Comparison of ENCODE assay signal across 8 mouse cellular contexts in the genomic region with DNA sequence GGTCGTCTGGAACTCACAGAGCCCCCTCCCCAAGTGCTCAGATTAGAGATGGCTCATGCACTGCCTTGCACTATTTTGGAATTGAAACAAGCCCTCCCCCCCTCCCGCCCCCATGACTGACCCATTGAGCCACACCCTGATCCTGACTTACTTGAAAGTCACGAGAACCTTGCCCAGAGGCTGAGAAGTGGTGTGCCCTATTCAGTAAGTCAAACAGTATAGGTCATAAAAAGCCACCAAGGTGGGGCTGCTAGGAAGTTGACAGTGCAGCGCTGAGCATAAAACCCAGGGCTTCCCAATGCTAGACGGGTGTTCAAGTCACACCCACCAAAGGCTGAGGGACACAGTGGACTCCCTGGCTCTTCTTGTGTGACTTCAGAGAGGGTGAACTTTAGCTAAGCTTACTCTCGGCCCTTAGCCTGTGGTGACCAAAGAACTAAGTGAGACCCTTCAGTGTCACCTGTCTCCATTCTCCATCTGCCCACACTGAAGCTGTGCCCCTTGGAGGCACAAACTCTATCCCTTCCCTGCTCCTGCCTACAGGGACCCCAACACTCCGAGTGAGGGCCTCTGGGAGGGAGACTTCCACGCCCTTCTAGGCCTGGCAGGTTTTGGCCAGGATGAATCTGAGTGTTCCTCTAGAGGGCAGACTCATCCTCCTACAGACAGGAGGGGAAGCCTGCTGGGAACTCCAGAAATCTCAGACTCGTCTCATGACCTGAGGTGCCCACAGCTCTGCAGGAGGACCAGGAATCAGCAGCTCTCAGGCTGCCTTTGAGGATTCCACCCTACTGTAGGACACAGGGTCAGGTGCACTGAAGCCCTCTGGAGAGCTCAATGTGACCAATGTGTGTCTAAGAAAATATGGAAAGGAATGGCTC. TPM values are rescaled to one million over a fixed set of nuclear protein-coding genes. Genes with fewer than 3 reads are reported as not detected.
A peak's percentile ranks its signal among the peaks of the same experiment; 100 is the strongest.
DNase-seq lines count a peak whose midpoint lies in the region; ATAC-seq and TF ChIP-seq lines count a peak whose summit lies in the region.

No protein-coding gene starts in this region.

- no peaks in the 10 kb centered on the region for H3K27me3 ChIP-seq in heart, adult 2 months (ENCODE audit: control insufficient read depth, insufficient read depth, low read length)
- no peaks in the 10 kb centered on the region for H3K27me3 ChIP-seq in kidney, embryonic 15.5 days

- no peak overlapping the region for H3K9ac ChIP-seq in heart, adult 2 months (ENCODE audit: low read depth, low read length)
- H3K9ac ChIP-seq in kidney, embryonic 15.5 days: no peak overlapping the region

- peak; percentile 61 to 69 for DNase-seq in spleen, postnatal 36 days (ENCODE audit: low spot score in 2 of 2)
- DNase-seq in spleen, adult 12 weeks (ENCODE audit: low spot score): no peak
- peak; percentile 77 for DNase-seq in adrenal gland, postnatal 14 days
- DNase-seq in heart, adult 2 months: peak; percentile 59 to 69
- peak; percentile 67 for DNase-seq in lung, postnatal 14 days
- DNase-seq in thymus, postnatal 4 days: peak; percentile 38
- no peak for DNase-seq in right cerebral cortex, adult 2 months (ENCODE audit: low spot score in 2 of 2)

- H3K9me3 ChIP-seq in kidney, embryonic 15.5 days (replicated peaks): no peaks in the 10 kb centered on the region

- no peak overlapping the region for H3K4me2 ChIP-seq in kidney, embryonic 15.5 days

- no peak overlapping the region for H3K4me3 ChIP-seq in heart, adult 2 months
- no peak overlapping the region for H3K4me3 ChIP-seq in kidney, embryonic 15.5 days (replicated peaks)

- intact Hi-C loops in heart, adult 2 months (cut with DNase I): no loop called here

- H3K79me2 ChIP-seq in heart, adult 2 months (replicated peaks; ENCODE audit: control insufficient read depth, insufficient read depth, low read length): no peaks in the 10 kb centered on the region

- TF ChIP-seq EP300 in heart, adult 2 months (IDR thresholded peaks at IDR 0.05; ENCODE audit: insufficient read depth, low read depth, low read length): peak; percentile 71

- no peak for ATAC-seq in kidney, embryonic 15.5 days (replicated peaks; ENCODE audit: low FRiP score)

- peak overlapping the region; percentile 85 for H3K27ac ChIP-seq in heart, adult 2 months
- peak overlapping the region; percentile 76 for H3K27ac ChIP-seq in kidney, embryonic 15.5 days

- WGBS in heart, adult 2 months: 15% methylated on average over 9 of the region's 9 CpGs
- 32% methylated on average over 9 of the region's 9 CpGs for WGBS in kidney, embryonic 15.5 days

- peaks cover 32% of the 10 kb centered on the region for H3K4me1 ChIP-seq in heart, adult 2 months (ENCODE audit: control insufficient read depth, insufficient read depth, low read length)
- H3K4me1 ChIP-seq in kidney, embryonic 15.5 days: peaks cover 41% of the 10 kb centered on the region

- 0 out of 2 replicates have a peak, but pooled peaks have one; percentile 14 for TF ChIP-seq POLR2A in heart, adult 2 months (IDR thresholded peaks at IDR 0.05; ENCODE audit: insufficient read depth, low read depth, low read length)

- TF ChIP-seq CTCF in heart, adult 2 months (IDR thresholded peaks at IDR 0.05): peak; percentile 76

- peaks cover 2% of the 10 kb centered on the region; the same call in 1 of the 2 replicates for H3K36me3 ChIP-seq in heart, adult 2 months (ENCODE audit: control insufficient read depth, insufficient read depth, low read length)
- H3K36me3 ChIP-seq in kidney, embryonic 15.5 days: peaks cover 43% of the 10 kb centered on the region

RNA-seq across cellular contexts. Expression of a gene that starts 5.8 kb away (rescaled TPM):
- 98.8 and 108 TPM in 2 replicates for total RNA-seq in adrenal gland, postnatal 14 days (2021)
- total RNA-seq in heart, adult 2 months (2021): 10 to 100 TPM; 78.3 to 89.8 TPM
- polyA plus RNA-seq in heart, adult 2 months (2012; rRNA removed): 182 and 194 TPM in 2 replicates
- 235 and 243 TPM in 2 replicates for polyA plus RNA-seq in kidney, embryonic 15.5 days (2015; fragmentation: Nextera tagmentation; extraction: Ambion mirVana)

RNA-seq across cellular contexts. Expression of a gene that starts 13.2 kb away (rescaled TPM):
- total RNA-seq in adrenal gland, postnatal 14 days (2021): 1,329 and 1,354 TPM in 2 replicates
- total RNA-seq in heart, adult 2 months (2021): 1,000 to 10,000 TPM in 1 of 2 experiments, 100 to 1,000 TPM in 1; 832 to 1,055 TPM
- polyA plus RNA-seq in heart, adult 2 months (2012; rRNA removed): 860 and 993 TPM in 2 replicates
- 581 and 603 TPM in 2 replicates for polyA plus RNA-seq in kidney, embryonic 15.5 days (2015; fragmentation: Nextera tagmentation; extraction: Ambion mirVana)

RNA-seq across cellular contexts. Expression of a gene that starts 17.3 kb away (rescaled TPM):
- total RNA-seq in adrenal gland, postnatal 14 days (2021): 6.3 and 27.9 TPM in 2 replicates
- total RNA-seq in heart, adult 2 months (2021): 1 to 10 TPM; 3.5 to 5.1 TPM
- 8.9 and 16.6 TPM in 2 replicates for polyA plus RNA-seq in heart, adult 2 months (2012; rRNA removed)
- polyA plus RNA-seq in kidney, embryonic 15.5 days (2015; fragmentation: Nextera tagmentation; extraction: Ambion mirVana): 8.7 and 10.0 TPM in 2 replicates

RNA-seq across cellular contexts. Expression of a gene that starts 37.5 kb away (rescaled TPM):
- 18.7 and 20.7 TPM in 2 replicates for total RNA-seq in adrenal gland, postnatal 14 days (2021)
- 1 to 10 TPM; 6.6 to 8.0 TPM for total RNA-seq in heart, adult 2 months (2021)
- 9.2 and 10.8 TPM in 2 replicates for polyA plus RNA-seq in heart, adult 2 months (2012; rRNA removed)
- 3.9 and 4.5 TPM in 2 replicates for polyA plus RNA-seq in kidney, embryonic 15.5 days (2015; fragmentation: Nextera tagmentation; extraction: Ambion mirVana)

RNA-seq across cellular contexts. Expression of a gene that starts 45.4 kb away (rescaled TPM):
- 40.2 and 55.9 TPM in 2 replicates for total RNA-seq in adrenal gland, postnatal 14 days (2021)
- 10 to 100 TPM; 30.2 to 39.3 TPM for total RNA-seq in heart, adult 2 months (2021)
- polyA plus RNA-seq in heart, adult 2 months (2012; rRNA removed): 52.5 and 60.7 TPM in 2 replicates
- polyA plus RNA-seq in kidney, embryonic 15.5 days (2015; fragmentation: Nextera tagmentation; extraction: Ambion mirVana): 253 and 292 TPM in 2 replicates

Comparison
In these comparisons a context has a peak if more than half of its experiments do, and no peak if none do; other contexts are left out.
1. DNase-seq: peak in spleen, postnatal 36 days (2 of 2), adrenal gland, postnatal 14 days (single experiment), heart, adult 2 months (2 of 2), lung, postnatal 14 days (single experiment) and thymus, postnatal 4 days (single experiment); none in spleen, adult 12 weeks (single experiment) and right cerebral cortex, adult 2 months (0 of 2).